Mouse (Mus musculus) thymus, postnatal 0 days (tissue): ENCODE results near the gene Prkn. TPM values are rescaled to one million over a fixed set of nuclear protein-coding genes. Genes with fewer than 3 reads are reported as not detected.

ENCODE experiments used
- DNase-seq: peaks from one replicate; pipeline ENCODE4 v3.0.0-alpha.2; 2015; ENCODE audit warnings: low spot score
- polyA plus RNA-seq: library from polyadenylated mRNA; unstranded; fragments of >200 nt; fragmentation: Nextera tagmentation; extraction: Ambion mirVana; gene quantifications from 2 replicates; pipeline ENCODE4 v1.2.1, GENCODE M21; 2015

Prkn gene
- polyA plus RNA-seq, 1 experiment from 2014 or later = 2.1 TPM

DNA sequence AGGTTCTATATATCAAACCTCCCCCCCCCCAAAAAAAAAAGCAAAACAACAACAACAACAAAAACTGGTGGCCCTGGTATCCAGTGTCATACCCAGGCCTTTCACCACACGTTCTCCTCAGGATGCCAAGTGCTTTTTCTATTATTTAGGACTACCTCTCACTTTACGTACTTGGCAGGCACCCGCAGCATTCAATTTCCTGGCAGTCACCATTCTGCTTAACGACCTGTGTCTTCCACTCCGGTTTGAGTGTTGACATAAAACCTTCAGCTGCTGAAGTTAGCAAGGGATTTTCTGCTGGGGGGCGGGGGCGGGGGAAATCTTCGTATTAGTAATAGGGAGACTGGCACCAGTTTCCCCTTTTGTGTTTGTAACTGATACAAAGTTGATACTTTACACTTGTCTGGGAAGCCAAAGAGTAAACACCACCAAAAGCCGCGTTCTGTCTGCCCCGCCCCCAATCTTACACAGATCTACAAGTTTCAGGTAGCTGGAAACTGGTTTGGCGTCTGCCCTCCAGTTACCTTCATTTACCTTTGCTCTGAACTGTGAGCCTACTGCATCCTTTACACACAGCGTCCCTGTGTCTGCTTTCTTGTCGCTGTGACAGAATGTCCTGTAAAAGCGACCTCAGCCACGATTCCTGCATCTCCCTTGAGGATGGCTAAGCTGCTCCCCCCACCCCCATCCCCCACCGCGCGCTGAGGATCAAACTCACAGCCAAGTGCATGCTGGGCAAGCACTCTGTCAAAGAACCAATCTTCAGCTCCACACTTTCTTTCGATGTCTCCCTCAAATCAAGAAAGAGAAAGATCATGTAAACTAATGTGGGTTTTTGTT is 1240.7 kb downstream of the Prkn start:
- DNase-seq = no peak

DNA sequence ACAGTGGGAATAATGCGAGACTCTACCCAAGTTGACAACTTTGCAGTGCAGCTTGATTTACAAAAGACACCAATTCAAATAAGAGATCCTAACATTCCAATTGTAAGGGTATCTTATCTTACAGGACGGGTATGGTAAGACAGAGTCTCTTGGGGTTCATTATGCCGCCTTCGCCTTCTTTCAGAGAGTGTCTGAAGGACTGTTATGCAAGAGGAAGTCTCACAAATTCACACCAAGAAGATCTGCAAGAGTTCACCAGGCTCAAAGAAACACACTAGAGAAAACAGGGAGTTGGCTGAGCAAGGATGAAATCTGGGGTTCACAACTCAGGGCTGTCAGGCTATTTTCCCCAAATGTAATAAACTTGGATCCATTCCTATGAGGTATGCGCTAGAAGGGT is 1242.0 kb downstream of the Prkn start:
- no peak for DNase-seq

DNA sequence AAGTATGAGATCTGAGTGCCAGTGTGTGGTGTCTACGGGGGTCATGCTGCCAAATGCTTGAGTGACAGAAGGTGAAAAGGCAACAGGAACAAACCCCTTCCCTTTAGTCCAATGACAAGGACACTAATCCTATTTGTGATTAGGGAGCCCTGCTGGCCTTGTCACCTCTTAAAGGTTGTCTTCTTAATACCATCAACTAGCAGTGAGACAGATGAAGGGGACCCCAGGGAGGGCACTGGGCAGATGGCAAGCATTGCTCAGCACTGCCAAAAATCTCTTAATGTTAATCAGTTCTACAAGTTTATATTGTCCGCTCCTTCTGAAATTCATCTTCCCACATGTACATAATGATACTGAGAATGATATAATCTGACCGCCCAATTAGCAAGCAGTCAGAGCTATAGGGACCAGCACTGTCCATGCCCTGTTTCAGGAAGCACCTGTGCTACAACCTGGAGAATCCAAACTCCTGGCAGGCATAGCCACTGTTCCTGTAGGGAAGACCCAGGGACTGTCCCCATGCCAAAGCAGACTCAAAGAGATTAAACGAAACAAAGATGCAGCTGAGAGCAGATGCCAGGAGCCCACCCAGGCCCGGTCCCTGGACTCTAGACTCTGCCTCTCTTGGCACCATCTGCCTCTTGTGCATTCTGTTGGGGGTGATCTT is 1250.2 kb downstream of the Prkn start:
- no peak for DNase-seq

DNA sequence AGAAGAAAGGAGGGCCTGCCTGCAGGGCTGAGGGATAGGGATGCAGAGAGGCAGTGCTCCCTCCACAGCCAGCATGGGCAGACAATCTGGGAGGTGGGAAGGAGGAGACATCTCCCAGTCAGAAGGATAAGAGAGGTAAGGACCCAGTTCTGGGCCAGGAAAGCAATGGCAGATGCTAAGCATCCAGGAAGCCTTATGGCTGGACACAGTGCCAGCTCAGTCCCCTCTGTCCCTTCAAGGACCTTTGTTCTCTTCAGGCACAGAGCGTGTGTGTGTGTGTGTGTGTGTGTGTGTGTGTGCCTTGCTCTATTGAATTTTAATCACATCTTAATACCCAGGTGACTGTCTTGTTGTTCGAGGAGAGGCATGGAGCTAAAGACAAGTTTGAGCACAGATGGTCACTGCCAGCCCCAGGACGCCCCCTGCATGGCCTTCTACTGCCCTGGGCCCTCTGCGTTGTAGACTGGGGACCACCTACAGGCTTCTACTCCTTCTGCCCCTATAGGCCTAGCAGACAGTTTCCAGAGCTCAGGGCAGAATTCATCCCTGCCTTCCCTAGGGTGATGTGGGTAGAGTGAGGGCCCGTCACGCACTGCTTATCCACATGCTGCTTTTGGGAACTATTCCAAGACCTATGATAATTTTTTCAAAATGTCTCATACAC is 1252.8 kb downstream of the Prkn start:
- DNase-seq = no peak

DNA sequence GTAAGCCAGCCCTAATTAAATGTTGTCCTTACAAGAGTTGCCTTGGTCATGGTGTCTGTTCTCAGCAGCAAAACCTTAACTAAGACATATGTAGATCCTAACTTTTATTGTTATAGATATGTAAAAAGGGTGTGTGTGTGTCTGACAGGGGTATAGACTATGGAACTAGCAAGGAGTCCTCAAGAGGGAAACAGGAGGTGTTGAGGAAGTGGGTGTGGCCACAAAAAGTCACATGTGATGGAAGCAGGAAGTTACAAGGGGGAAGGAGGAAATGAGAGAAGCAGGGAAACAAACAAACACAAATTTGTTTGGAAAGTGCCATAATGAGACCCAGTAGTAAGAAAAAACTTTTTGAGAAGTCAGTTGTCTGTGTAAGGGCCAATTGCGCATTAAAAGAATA is 1253.8 kb downstream of the Prkn start:
- DNase-seq = no peak

DNA sequence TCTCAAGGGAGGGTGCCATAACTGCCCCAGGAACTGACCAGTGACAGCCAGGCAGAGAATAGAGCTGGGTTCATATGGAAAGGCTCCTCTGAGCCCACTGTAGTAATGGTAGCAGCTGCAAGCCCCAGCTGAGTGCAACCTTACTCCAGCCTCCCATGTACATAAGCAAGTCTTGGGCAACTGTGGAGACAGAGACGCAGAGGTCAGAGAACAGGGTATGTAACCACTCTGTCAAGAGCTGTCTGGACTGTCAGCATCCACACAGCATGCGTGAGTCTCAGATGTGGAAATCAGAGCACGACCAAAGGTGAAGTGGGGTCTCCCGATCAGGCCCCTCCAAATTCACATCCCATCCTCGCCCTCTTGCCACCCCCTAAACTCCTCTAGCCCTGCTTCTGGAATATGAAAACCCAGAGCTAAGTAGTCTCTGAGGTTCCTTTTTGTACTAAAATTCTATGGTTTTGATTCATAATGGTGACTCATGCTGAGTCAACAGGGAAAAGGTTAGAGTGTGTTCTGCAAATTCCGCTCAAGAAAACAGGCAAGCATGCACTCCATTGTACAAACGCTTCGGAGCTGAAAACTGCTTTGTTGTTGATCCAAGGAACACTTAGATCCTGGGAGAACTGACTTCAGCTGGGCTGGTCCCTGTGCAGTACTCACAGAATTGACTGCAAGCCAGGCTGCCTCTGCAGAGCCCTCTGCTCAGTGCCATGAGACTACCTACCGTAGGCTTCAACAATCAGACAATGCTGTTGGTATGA is 1254.8 kb downstream of the Prkn start:
- DNase-seq = no peak

DNA sequence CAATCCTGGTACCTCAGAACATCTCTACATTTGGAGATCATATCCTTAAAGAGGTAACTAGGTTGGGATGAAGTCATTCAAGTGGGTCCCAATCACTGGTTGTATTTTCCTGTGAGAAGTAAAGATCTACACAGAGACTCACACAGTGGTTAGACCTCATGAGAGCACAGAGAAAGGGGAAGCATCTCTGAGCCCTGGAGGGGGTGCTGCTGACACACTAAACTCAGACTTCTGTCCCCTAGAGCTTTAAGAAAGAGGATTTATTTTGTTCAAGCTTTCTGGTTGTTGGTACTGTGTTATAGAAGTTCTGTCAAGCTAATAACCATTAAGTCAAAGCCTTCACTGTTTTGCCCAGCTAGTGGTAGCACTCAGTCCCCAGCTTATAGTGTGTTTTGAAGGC is 1259.2 kb downstream of the Prkn start:
- no peak for DNase-seq

DNA sequence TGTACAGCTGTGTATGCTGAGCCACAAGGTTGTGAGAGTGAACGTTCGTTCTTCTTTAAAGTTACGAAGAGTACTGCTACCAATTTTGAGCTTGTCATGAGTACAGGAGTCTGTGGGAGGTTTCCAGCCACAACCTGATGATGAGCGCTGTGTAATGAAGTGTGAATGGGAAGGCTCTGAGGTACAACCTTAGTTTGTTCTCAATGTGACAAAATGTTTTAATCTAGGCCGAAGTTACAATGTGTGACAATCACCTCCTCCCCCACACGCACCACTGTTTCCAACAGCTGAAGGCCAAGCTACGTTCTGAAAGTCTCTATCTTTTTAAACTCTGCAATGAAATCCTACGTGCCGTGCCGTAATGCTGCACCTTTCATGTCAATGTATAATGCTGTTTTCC is 1262.1 kb downstream of the Prkn start:
- DNase-seq = no peak

DNA sequence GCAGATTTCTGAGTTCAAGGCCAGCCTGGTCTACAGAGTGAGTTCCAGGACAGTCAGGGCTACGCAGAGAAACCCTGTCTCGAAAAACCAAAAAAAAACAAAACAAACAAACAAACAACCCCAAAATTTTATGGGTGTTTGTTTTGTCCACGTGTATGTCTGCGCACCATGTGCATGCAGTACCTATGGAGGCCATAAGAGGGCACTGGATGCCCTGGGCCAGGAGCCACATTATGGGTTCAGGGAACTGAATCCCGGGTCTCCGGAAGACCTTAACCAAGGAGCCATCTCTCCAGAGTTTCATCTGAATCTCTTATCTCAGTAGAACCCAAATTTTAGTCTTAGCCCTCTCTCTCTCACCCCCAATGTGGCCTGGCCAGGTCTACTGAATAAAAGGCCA is 1263.6 kb downstream of the Prkn start:
- no peak for DNase-seq

DNA sequence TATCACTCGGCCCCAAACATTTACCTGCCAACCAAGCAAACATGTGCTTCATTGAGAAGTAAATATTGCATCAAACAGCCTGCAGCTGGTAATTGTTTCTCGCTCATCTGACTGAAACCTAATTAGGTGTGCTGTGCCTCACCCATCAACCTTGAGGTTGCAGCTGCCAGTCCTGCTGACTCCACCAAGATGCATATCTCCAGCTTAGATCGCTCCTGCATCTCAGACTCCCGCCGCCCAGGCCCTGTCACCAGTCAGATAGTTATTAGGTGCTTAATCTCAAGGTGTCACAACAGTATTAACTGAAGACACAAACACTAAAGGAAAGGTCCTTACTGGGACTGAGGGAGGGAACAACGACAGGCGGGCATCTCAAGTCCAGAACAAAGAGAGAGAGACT is 1264.1 kb downstream of the Prkn start:
- DNase-seq = no peak

DNA sequence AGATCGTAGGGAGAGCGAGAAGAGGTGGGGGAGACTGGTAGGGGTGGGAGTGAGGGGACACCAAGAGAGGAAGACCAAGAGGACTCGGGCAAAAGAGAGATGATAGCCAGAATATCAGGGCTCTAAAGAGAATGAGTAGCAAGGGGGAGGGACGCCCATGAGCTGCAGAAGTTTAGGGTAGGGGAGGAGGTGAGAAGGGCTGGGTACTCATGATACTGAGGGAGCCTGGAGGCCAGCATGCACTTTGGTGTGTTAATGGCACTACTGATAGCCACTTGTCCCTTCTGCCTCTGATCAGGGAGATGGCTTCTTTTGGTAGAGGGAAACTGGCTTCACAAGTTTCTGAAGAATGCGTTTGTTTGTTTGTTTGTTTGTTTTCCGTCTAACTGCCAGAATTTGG is 1264.5 kb downstream of the Prkn start:
- DNase-seq = no peak

DNA sequence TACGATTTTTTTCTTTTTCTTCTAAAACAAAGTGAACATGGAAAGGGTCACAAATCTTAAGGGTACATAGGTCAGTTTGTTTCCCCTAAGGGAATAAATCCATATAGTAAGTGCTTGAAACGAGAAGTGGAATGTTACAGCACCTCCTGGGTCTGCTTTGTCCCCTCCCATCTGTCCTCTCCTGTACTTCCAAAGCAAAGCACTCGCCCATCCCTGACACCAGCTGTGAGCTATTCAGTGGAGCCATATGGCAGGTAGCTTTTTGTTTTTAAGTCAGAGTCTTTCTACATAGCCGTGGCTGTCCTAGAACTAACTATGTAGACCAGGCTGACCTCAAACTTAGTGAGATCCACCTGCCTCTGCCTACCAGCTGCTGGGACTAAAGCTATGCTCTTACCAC is 1266.1 kb downstream of the Prkn start:
- no peak for DNase-seq

Other genes starting within 250 kb of the Prkn start
- 0.91 and 1.1 TPM in 2 replicates for gene Pacrg, start 73 bp upstream of the Prkn start, polyA plus RNA-seq